Mouse (Mus musculus) cerebellum, adult 2 months (tissue): ENCODE data around the gene Lcn12. TPM values are rescaled to one million over a fixed set of nuclear protein-coding genes. Genes with fewer than 3 reads are reported as not detected.

Source experiments
- DNase-seq, 2 experiments: peaks; one replicate each; pipeline ENCODE4 v3.0.0; 2021
- H3K27ac ChIP-seq: fragments of 200-500 bp; 2 replicates; pipeline ENCODE4 v1.5.1; 2012; ENCODE audit warnings: low read length, control low read depth, inconsistent platforms; ENCODE audit not compliant: insufficient read depth
- H3K27me3 ChIP-seq: fragments of 200-500 bp; 2 replicates; pipeline ENCODE4 v1.6.1; 2012; ENCODE audit warnings: inconsistent platforms, mild to moderate bottlenecking, low read length, moderate library complexity; ENCODE audit not compliant: control insufficient read depth, insufficient read depth
- H3K4me1 ChIP-seq: fragments of 200-500 bp; 2 replicates; pipeline ENCODE4 v1.6.1; 2011; ENCODE audit warnings: low read length; ENCODE audit not compliant: control insufficient read depth, insufficient read depth
- H3K4me3 ChIP-seq: fragments of 200-500 bp; replicated peaks from 2 replicates; pipeline ENCODE3; 2011; ENCODE audit warnings: mild to moderate bottlenecking, low read depth, low read length, control low read depth; ENCODE audit not compliant: insufficient read depth
- CTCF ChIP-seq: fragments of 200-500 bp; IDR thresholded peaks from 2 replicates; pipeline ENCODE4 v1.5.1; 2011; ENCODE audit warnings: low read depth, mild to moderate bottlenecking, control low read depth, low read length, moderate library complexity, borderline replicate concordance; ENCODE audit not compliant: insufficient read depth
- POLR2A ChIP-seq: fragments of 200-500 bp; IDR thresholded peaks from 2 replicates; pipeline ENCODE4 v1.6.1; 2011; ENCODE audit warnings: low read length, control low read depth, borderline replicate concordance; ENCODE audit not compliant: insufficient read depth
- WGBS: fragments of 180-500 bp; shearing (Covaris S2); methylation state at CpG from one replicate; pipeline ENCODE4 v1.1.7; 2018; 5-methylcytosine and 5-hydroxymethylcytosine counted together
- polyA plus RNA-seq: library from polyadenylated mRNA; depleted of rRNA; stranded (reverse); fragments of >200 nt; gene quantifications from 2 replicates; pipeline ENCODE4 v1.2.3, GENCODE M21; 2012; rRNA removed

The Lcn12 gene
- polyA plus RNA-seq, 1 experiment, result not detected

- peaks cover 5% of the 10 kb centered on the region for H3K4me1 ChIP-seq
- WGBS, result 81% methylated on average over 8 of the region's 8 CpGs
- H3K27ac ChIP-seq, result no peak overlapping the region
- no peak overlapping the region for H3K4me3 ChIP-seq
- no peak for DNase-seq
- no peak for TF ChIP-seq CTCF
- no peaks in the 10 kb centered on the region for H3K27me3 ChIP-seq
Observed at GRCm38 (mm10) chr2:25450853-25451647, 42.7 kb downstream of the Lcn12 start.

DNA sequence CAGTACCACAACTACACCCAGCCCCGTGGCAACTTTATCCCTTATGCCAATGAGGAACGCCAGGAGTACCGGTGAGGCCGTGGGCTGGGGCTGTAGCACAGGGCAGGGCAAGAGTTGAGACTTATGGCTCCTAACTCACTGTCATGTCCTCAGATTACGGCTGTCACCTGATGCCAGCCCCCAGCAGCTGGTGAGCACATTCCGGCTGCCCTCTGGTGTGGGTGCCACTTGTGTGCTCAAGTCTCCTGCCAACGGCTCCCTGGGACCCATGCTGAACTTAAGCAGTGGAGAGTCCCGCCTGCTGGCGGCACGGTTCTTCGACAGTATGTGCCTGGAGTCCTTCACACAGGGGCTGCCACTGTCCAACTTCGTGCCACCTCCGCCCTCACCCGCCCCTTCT, 51.0 kb downstream of the Lcn12 start:
- TF ChIP-seq POLR2A (no peak), CTCF (no peak)
- H3K27ac ChIP-seq, result no peak overlapping the region
- peaks cover 21% of the 10 kb centered on the region for H3K4me1 ChIP-seq
- no peaks in the 10 kb centered on the region for H3K27me3 ChIP-seq
- 76% methylated on average over 14 of the region's 14 CpGs for WGBS
- DNase-seq, result no peak
- H3K4me3 ChIP-seq, result no peak overlapping the region

DNA sequence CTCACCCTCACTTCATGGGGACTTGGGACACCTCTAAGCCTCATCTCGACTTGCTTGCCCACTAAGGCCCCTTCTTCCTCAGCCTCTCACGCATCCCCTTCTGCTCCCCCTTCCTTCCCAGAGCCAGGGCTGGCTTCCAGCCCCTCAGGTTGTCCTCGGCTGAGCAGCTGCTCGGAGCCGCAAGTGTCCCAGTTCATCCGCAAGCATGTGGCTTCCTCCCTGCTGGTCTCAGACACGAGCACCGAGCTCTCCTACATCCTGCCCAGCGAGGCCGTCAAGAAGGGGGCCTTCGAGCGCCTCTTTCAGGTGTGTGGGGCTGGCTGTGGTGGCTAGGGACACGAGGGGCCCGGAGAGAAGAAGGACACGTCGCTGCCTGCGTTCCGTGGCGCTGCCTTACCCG, 52.6 kb downstream of the Lcn12 start:
- Histone ChIP-seq H3K4me3 (no peak overlapping the region), H3K27me3 (no peaks in the 10 kb centered on the region), H3K27ac (0 out of 2 replicates have a peak overlapping the region, but pooled peaks have one; percentile 6), H3K4me1 (peaks cover 35% of the 10 kb centered on the region)
- peak in 1 of 2 experiments; percentile 54 for DNase-seq
- no peak for TF ChIP-seq CTCF
- no peak for TF ChIP-seq POLR2A
- WGBS, result 28% methylated on average over 20 of the region's 20 CpGs

Other genes with a start within 250 kb of the Lcn12 start
- 12.5 and 14.1 TPM in 2 replicates for gene AL732309.1, start 247.0 kb downstream of the Lcn12 start, polyA plus RNA-seq
- 31.9 and 33.4 TPM in 2 replicates for gene Tmem203, start 238.5 kb downstream of the Lcn12 start, polyA plus RNA-seq
- 91.0 and 96.9 TPM in 2 replicates for gene Tprn, start 231.3 kb downstream of the Lcn12 start, polyA plus RNA-seq
- 74.5 and 75.9 TPM in 2 replicates for gene Ssna1, start 221.5 kb downstream of the Lcn12 start, polyA plus RNA-seq
- gene Anapc2, start 221.4 kb downstream of the Lcn12 start, polyA plus RNA-seq, result 103 TPM in 2 replicates
- not detected in 2 replicates for gene Tmem210, start 205.8 kb downstream of the Lcn12 start, polyA plus RNA-seq
- 0.20 and 0.21 TPM in 2 replicates for gene Lrrc26, start 204.0 kb downstream of the Lcn12 start, polyA plus RNA-seq
- gene Grin1, start 174.7 kb downstream of the Lcn12 start, polyA plus RNA-seq, result 282 and 290 TPM in 2 replicates
- 33.2 and 34.1 TPM in 2 replicates for gene Man1b1, start 161.6 kb downstream of the Lcn12 start, polyA plus RNA-seq
- 63.1 and 71.2 TPM in 2 replicates for gene Dpp7, start 137.6 kb downstream of the Lcn12 start, polyA plus RNA-seq
- 19.0 and 22.1 TPM in 2 replicates for gene Uap1l1, start 128.2 kb downstream of the Lcn12 start, polyA plus RNA-seq
- 4.4 and 4.7 TPM in 2 replicates for gene Sapcd2, start 121.6 kb downstream of the Lcn12 start, polyA plus RNA-seq
- gene Entpd2, start 98.0 kb downstream of the Lcn12 start, polyA plus RNA-seq, result 12.3 and 12.5 TPM in 2 replicates
- gene Npdc1, start 94.6 kb downstream of the Lcn12 start, polyA plus RNA-seq, result 502 and 505 TPM in 2 replicates
- 0.51 and 0.71 TPM in 2 replicates for gene Fut7, start 70.6 kb downstream of the Lcn12 start, polyA plus RNA-seq
- gene Abca2, start 65.2 kb downstream of the Lcn12 start, polyA plus RNA-seq, result 285 and 294 TPM in 2 replicates
- gene Clic3, start 37.1 kb downstream of the Lcn12 start, polyA plus RNA-seq, result 0.84 and 2.8 TPM in 2 replicates
- 196 and 230 TPM in 2 replicates for gene Paxx, start 32.8 kb downstream of the Lcn12 start, polyA plus RNA-seq
- 2,130 and 2,485 TPM in 2 replicates for gene Ptgds, start 23.9 kb downstream of the Lcn12 start, polyA plus RNA-seq
- gene Fbxw5, start 6.8 kb upstream of the Lcn12 start, polyA plus RNA-seq, result 54.7 and 59.4 TPM in 2 replicates
- gene C8g, start 7.8 kb upstream of the Lcn12 start, polyA plus RNA-seq, result 3.6 and 4.2 TPM in 2 replicates
- gene Traf2, start 53.0 kb upstream of the Lcn12 start, polyA plus RNA-seq, result 12.3 and 12.5 TPM in 2 replicates
- 345 and 350 TPM in 2 replicates for gene Edf1, start 63.9 kb upstream of the Lcn12 start, polyA plus RNA-seq
- 3.0 and 4.4 TPM in 2 replicates for gene Mamdc4, start 80.9 kb upstream of the Lcn12 start, polyA plus RNA-seq
- gene Phpt1, start 81.3 kb upstream of the Lcn12 start, polyA plus RNA-seq, result 176 and 186 TPM in 2 replicates
- 257 and 312 TPM in 2 replicates for gene Ajm1, start 87.8 kb upstream of the Lcn12 start, polyA plus RNA-seq
- gene Rabl6, start 114.6 kb upstream of the Lcn12 start, polyA plus RNA-seq, result 161 and 172 TPM in 2 replicates
- gene Ccdc183, start 123.8 kb upstream of the Lcn12 start, polyA plus RNA-seq, result 0.05 TPM in 1 of 2 replicates, not detected in the other
- gene Tmem141, start 128.1 kb upstream of the Lcn12 start, polyA plus RNA-seq, result 79.7 and 85.7 TPM in 2 replicates
- 0.31 and 0.35 TPM in 2 replicates for gene Fcna, start 134.1 kb upstream of the Lcn12 start, polyA plus RNA-seq
- gene Lcn8, start 159.2 kb upstream of the Lcn12 start, polyA plus RNA-seq, result not detected in 2 replicates
- gene Lcn5, start 164.0 kb upstream of the Lcn12 start, polyA plus RNA-seq, result not detected in 2 replicates
- gene Lcn6, start 182.9 kb upstream of the Lcn12 start, polyA plus RNA-seq, result not detected in 2 replicates
- not detected in 2 replicates for gene Lcn10, start 188.8 kb upstream of the Lcn12 start, polyA plus RNA-seq
- gene Obp2a, start 206.1 kb upstream of the Lcn12 start, polyA plus RNA-seq, result not detected in 2 replicates
- gene Bmyc, start 212.8 kb upstream of the Lcn12 start, polyA plus RNA-seq, result 99.5 and 101 TPM in 2 replicates
- not detected in 2 replicates for gene Obp2b, start 243.1 kb upstream of the Lcn12 start, polyA plus RNA-seq